Mouse (Mus musculus): Measurements from ENCODE around the gene Cryba2. TPM values are rescaled to one million over a fixed set of nuclear protein-coding genes. Genes with fewer than 3 reads are reported as not detected.

Gene Cryba2
- total RNA-seq, 1 experiment from 2014 or later: not detected

- ATAC-seq (replicated peaks; ENCODE audit: low read depth, poor library complexity, severe bottlenecking): peak; percentile 88
Observed at GRCm38 (mm10) chr1:74854306-74855056, 38.5 kb downstream of the Cryba2 start, which contains the start of gene Cdk5r2. Gene Cdk5r2 (plus strand): TSS chr1:74854934.

DNA sequence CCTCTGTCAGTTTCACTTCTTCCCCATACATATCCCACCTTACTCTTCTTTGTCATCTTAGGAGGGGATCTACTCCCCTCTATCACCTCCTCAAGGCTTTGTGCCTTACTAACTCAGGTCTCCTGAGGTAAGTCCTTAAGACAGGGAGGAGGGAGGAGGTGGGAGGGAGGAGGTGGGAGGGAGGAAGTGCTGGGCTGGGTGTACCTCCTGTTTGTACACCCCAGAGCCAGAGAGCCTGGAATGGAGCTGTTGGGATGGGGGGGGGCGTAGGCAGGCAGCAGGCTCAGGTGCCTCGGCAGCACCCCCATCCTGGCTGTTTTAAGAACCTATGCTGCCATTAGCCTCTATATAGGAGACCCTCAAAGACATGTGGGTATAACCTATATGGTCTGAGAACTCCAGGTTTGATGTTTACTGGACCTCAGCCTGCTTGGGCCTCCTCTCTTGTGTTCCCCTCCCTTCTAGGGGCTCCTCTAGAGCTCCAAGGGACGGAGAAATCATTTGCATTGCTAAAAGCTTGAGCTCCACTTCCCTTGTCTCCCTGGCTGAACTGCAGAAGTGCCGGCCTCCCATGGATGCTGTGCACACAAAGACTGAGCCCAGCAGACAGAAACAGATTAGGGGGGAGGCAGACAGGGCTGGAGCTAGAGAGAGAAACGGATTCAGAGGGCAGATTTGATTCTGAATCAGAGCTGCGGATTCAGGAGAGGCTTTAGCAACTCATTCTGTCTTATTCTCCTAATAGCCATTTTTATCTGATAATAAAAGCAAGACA lies 41.8 kb downstream of the Cryba2 start:
- no peak for ATAC-seq (replicated peaks; ENCODE audit: low read depth, poor library complexity, severe bottlenecking)

GRCm38 (mm10) chr1:74850251-74850650 lies 42.7 kb downstream of the Cryba2 start:
- ATAC-seq (replicated peaks; ENCODE audit: low read depth, poor library complexity, severe bottlenecking): no peak

- no peak for ATAC-seq (replicated peaks; ENCODE audit: low read depth, poor library complexity, severe bottlenecking)
Observed at GRCm38 (mm10) chr1:74848946-74849345, 44.0 kb downstream of the Cryba2 start.

DNA sequence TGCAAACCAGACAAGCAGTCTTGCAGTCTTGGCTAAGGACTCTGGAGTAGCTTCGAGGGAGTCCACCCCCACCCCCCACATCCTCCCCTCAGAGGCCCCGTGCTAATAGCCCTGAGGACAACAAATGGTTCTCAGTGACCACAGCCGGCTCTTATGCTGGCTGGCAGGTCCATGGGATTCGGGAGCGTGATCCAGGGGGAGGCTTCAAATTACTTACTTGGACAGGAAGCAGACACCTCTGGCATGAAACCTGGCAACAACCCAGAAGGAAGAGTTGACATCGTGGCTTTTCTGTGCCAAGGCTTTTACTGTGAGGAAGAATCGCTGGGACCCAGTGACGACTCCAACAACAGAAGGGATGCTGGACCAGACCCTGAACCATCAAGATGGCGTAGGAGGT lies 46.6 kb downstream of the Cryba2 start:
- ATAC-seq (replicated peaks; ENCODE audit: low read depth, poor library complexity, severe bottlenecking): no peak

- ATAC-seq (replicated peaks; ENCODE audit: low read depth, poor library complexity, severe bottlenecking): no peak
Observed at GRCm38 (mm10) chr1:74843090-74843489, 49.9 kb downstream of the Cryba2 start.

Other genes with a start within 250 kb of the Cryba2 start
- gene Ttll4, start 231.4 kb downstream of the Cryba2 start, total RNA-seq (2017): 21.3 and 21.9 TPM in 2 replicates
- gene Cyp27a1, start 179.6 kb downstream of the Cryba2 start, total RNA-seq (2017): 2.7 and 2.8 TPM in 2 replicates
- not detected in 2 replicates for gene Prkag3, start 143.9 kb downstream of the Cryba2 start, total RNA-seq (2017)
- not detected in 2 replicates for gene Wnt6, start 121.3 kb downstream of the Cryba2 start, total RNA-seq (2017)
- gene Wnt10a, start 101.6 kb downstream of the Cryba2 start, total RNA-seq (2017): not detected in 2 replicates
- not detected in 2 replicates for gene Cdk5r2, start 38.2 kb downstream of the Cryba2 start, total RNA-seq (2017)
- not detected in 2 replicates for gene Fev, start 7.7 kb downstream of the Cryba2 start, total RNA-seq (2017)
- not detected in 2 replicates for gene Cfap65, start 42.5 kb upstream of the Cryba2 start, total RNA-seq (2017)
- gene Ihh, start 58.5 kb upstream of the Cryba2 start, total RNA-seq (2017): not detected in 2 replicates
- gene Nhej1, start 232.1 kb upstream of the Cryba2 start, total RNA-seq (2017): 2.7 and 6.6 TPM in 2 replicates
- not detected in 2 replicates for gene Slc23a3, start 240.7 kb upstream of the Cryba2 start, total RNA-seq (2017)
- gene Cnppd1, start 249.6 kb upstream of the Cryba2 start, total RNA-seq (2017): 37.0 and 38.3 TPM in 2 replicates
- 45.8 and 60.1 TPM in 2 replicates for gene Retreg2, start 249.6 kb upstream of the Cryba2 start, total RNA-seq (2017)

Data from common myeloid progenitor, adult 5-6 weeks (primary cell).